Mouse (Mus musculus) olfactory bulb, adult 2 months (tissue): ENCODE data around the gene Fgfr2.

ENCODE experiments used
- CTCF ChIP-seq: fragments of 200-500 bp; IDR thresholded peaks from 2 replicates; pipeline ENCODE4 v1.5.1; 2012; ENCODE audit warnings: low read depth, mild to moderate bottlenecking, low read length, moderate library complexity; ENCODE audit not compliant: insufficient read depth
- POLR2A ChIP-seq: fragments of 200-500 bp; IDR thresholded peaks from 2 replicates; pipeline ENCODE4 v1.6.1; 2012; ENCODE audit warnings: mild to moderate bottlenecking, low read depth, low read length, moderate library complexity; ENCODE audit not compliant: insufficient read depth

DNA sequence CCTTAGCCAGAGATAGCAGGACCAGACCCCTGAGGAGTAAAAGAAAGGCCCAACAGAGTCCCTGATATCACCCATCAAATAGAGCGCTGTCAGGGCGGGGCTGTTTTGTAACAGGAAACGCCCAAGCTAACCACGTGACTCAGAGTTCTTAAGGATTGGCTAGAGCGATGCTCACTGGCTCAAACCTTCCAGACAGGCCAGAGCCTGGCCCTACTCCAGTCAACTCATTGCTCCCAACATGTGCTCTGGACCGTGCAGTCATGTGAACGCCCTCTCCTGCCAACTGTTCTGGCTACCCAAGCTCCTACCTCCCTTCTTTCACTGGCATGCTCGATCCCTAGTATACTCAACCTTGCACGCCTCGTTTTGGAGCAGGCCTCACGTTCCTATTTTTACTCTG is 399.2 kb downstream of the Fgfr2 start:
- no peak for TF ChIP-seq CTCF
- TF ChIP-seq POLR2A = no peak
